Mouse (Mus musculus): ENCODE data around the gene Casq2. TPM values are rescaled to one million over a fixed set of nuclear protein-coding genes. Genes with fewer than 3 reads are reported as not detected.

Casq2 gene
- polyA plus RNA-seq, 1 experiment from 2014 or later: 0.13 TPM

DNA sequence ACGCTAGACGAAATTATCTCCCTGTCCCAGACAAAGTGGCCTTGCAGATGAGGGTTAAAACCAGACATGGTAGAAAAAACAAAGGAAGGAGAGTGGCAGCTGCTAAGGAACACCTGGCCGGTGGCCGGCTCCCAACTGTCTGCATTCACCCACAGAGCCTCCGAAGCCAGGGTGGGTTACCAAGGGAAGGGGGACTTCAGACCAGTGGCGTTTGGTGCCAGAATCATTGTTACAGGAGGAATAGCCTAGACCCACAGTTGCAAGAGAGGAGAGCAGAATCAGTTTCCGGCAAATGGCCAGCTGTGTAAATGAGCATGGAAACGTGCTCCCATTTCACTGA lies 23.6 kb upstream of the Casq2 start:
- Histone ChIP-seq H3K9me3 (no peaks in the 10 kb centered on the region), H3K4me3 (no peak overlapping the region), H3K27ac (replicated peaks) (no peak overlapping the region), H3K36me3 (no peaks in the 10 kb centered on the region), H3K4me1 (0 out of 2 replicates have a peak, but pooled peaks cover 4% of the 10 kb centered on the region), H3K4me2 (replicated peaks) (no peak overlapping the region), H3K9ac (replicated peaks) (no peak overlapping the region), H3K27me3 (no peaks in the 10 kb centered on the region)
- 37% methylated on average over 8 of the region's 8 CpGs for WGBS
- ATAC-seq (replicated peaks): no peak; the same call in 1 of the 2 replicates

GRCm38 (mm10) chr3:102063273-102064120 lies 22.7 kb upstream of the Casq2 start:
- no peak for ATAC-seq (replicated peaks)
- 78% methylated on average over 10 of the region's 10 CpGs for WGBS
- no peaks in the 10 kb centered on the region for H3K36me3 ChIP-seq
- H3K9ac ChIP-seq (replicated peaks): no peak overlapping the region
- no peak overlapping the region for H3K4me3 ChIP-seq
- no peaks in the 10 kb centered on the region for H3K9me3 ChIP-seq
- H3K27ac ChIP-seq (replicated peaks): no peak overlapping the region
- no peak overlapping the region for H3K4me2 ChIP-seq (replicated peaks)
- H3K27me3 ChIP-seq: no peaks in the 10 kb centered on the region
- 0 out of 2 replicates have a peak, but pooled peaks cover 4% of the 10 kb centered on the region for H3K4me1 ChIP-seq

- ATAC-seq (replicated peaks): no peak
- no peak overlapping the region for H3K9ac ChIP-seq (replicated peaks)
- no peak overlapping the region for H3K4me3 ChIP-seq
- no peak overlapping the region for H3K27ac ChIP-seq (replicated peaks)
- H3K27me3 ChIP-seq: no peaks in the 10 kb centered on the region
- H3K4me2 ChIP-seq (replicated peaks): no peak overlapping the region
- H3K36me3 ChIP-seq: no peaks in the 10 kb centered on the region
- 0 out of 2 replicates have a peak, but pooled peaks cover 4% of the 10 kb centered on the region for H3K4me1 ChIP-seq
- 84% methylated on average over 6 of the region's 6 CpGs for WGBS
- no peaks in the 10 kb centered on the region for H3K9me3 ChIP-seq
Measured at GRCm38 (mm10) chr3:102064566-102064965, 21.6 kb upstream of the Casq2 start.

GRCm38 (mm10) chr3:102067306-102067705 lies 18.9 kb upstream of the Casq2 start:
- Histone ChIP-seq H3K9ac (replicated peaks) (no peak overlapping the region), H3K9me3 (no peaks in the 10 kb centered on the region), H3K4me1 (0 out of 2 replicates have a peak, but pooled peaks cover 4% of the 10 kb centered on the region), H3K27ac (replicated peaks) (no peak overlapping the region), H3K27me3 (no peaks in the 10 kb centered on the region), H3K4me3 (no peak overlapping the region), H3K36me3 (no peaks in the 10 kb centered on the region), H3K4me2 (replicated peaks) (no peak overlapping the region)
- WGBS: 41% methylated on average over 1 of the region's 1 CpGs
- ATAC-seq (replicated peaks): no peak

- H3K27me3 ChIP-seq: no peaks in the 10 kb centered on the region
- H3K4me3 ChIP-seq: no peak overlapping the region
- H3K36me3 ChIP-seq: no peaks in the 10 kb centered on the region
- H3K4me1 ChIP-seq: no peaks in the 10 kb centered on the region
- no peaks in the 10 kb centered on the region for H3K9me3 ChIP-seq
- no peak for ATAC-seq (replicated peaks)
- WGBS: 72% methylated on average over 2 of the region's 2 CpGs
- no peak overlapping the region for H3K27ac ChIP-seq (replicated peaks)
- H3K4me2 ChIP-seq (replicated peaks): no peak overlapping the region
- H3K9ac ChIP-seq (replicated peaks): no peak overlapping the region
Measured at GRCm38 (mm10) chr3:102067861-102068260, 18.4 kb upstream of the Casq2 start.

DNA sequence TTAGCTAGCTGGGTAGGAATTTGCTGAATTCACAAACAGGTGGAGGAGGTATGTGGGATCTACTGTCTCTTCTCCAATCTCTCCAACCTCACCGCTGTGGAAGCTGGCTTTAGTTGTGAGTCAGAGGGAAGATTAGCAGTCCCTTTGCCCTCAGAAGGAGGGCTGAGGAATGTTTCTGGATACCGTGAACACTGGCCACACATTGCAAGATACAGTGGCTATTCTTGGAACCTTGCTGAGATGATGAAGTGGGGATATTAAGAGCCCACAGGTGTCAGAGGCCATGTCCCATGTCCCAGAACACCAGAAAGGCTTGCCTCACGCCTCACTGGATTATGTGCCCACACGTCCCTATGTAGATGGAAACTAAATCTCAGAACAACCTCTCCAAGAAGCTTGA lies 17.0 kb upstream of the Casq2 start:
- 89% methylated on average over 4 of the region's 4 CpGs for WGBS
- no peak for ATAC-seq (replicated peaks)

GRCm38 (mm10) chr3:102069686-102070085 lies 16.5 kb upstream of the Casq2 start:
- Histone ChIP-seq H3K36me3 (no peaks in the 10 kb centered on the region), H3K27me3 (no peaks in the 10 kb centered on the region), H3K27ac (replicated peaks) (no peak overlapping the region), H3K4me2 (replicated peaks) (no peak overlapping the region), H3K4me1 (no peaks in the 10 kb centered on the region), H3K9ac (replicated peaks) (no peak overlapping the region), H3K4me3 (no peak overlapping the region), H3K9me3 (no peaks in the 10 kb centered on the region)
- WGBS: 92% methylated on average over 5 of the region's 5 CpGs
- no peak for ATAC-seq (replicated peaks)

More for the DNA sequence above, 17.0 kb upstream of the Casq2 start:
- Histone ChIP-seq H3K4me1 (no peaks in the 10 kb centered on the region), H3K4me2 (replicated peaks) (no peak overlapping the region), H3K27me3 (no peaks in the 10 kb centered on the region), H3K27ac (replicated peaks) (no peak overlapping the region), H3K9me3 (no peaks in the 10 kb centered on the region), H3K36me3 (no peaks in the 10 kb centered on the region), H3K9ac (replicated peaks) (no peak overlapping the region), H3K4me3 (no peak overlapping the region)

DNA sequence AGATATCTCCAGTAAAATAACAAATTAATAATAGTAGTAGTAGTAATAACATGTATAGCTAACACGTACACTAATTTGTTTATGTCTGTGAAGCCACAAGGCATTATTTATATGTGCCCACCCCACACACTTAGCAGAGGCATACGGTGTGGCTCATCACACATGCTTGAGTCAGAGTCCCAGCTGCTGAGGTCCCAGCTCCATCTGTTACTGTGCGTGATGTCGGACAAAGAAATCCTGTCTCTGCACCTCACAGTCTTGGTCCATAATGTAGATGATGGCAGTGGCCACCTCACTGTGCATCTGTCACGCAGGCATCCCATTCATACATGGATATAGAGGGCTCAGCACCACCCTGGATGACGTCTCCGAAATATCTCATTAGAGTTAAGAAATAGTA lies 15.9 kb upstream of the Casq2 start:
- 78% methylated on average over 7 of the region's 7 CpGs for WGBS
- H3K36me3 ChIP-seq: no peaks in the 10 kb centered on the region
- H3K27ac ChIP-seq (replicated peaks): no peak overlapping the region
- no peaks in the 10 kb centered on the region for H3K27me3 ChIP-seq
- no peaks in the 10 kb centered on the region for H3K9me3 ChIP-seq
- ATAC-seq (replicated peaks): 0 out of 2 replicates have a peak, but pooled peaks have one; percentile 29
- no peak overlapping the region for H3K9ac ChIP-seq (replicated peaks)
- H3K4me3 ChIP-seq: no peak overlapping the region
- H3K4me2 ChIP-seq (replicated peaks): no peak overlapping the region
- H3K4me1 ChIP-seq: no peaks in the 10 kb centered on the region

DNA sequence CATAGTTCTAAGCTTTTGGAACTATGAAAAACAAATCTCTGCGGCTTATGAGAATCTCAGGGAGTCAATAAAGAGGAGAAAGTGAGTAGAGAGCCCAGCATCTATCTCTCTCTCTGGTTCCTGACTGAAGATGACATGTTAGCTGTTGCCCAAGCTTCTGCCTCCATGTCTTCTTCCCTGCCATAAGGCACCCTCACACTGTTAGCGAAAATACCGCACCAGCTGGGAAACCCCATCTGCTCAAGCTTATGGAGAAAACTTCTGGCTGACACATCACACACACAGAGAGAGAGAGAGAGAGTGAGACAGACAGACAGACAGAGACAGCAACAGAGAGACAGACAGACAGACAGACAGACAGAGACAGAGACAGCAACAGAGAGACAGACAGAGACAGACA lies 15.2 kb upstream of the Casq2 start:
- WGBS: 80% methylated on average over 3 of the region's 3 CpGs
- Histone ChIP-seq H3K4me2 (replicated peaks) (no peak overlapping the region), H3K4me1 (no peaks in the 10 kb centered on the region), H3K9me3 (no peaks in the 10 kb centered on the region), H3K36me3 (no peaks in the 10 kb centered on the region), H3K27me3 (no peaks in the 10 kb centered on the region), H3K27ac (replicated peaks) (no peak overlapping the region), H3K9ac (replicated peaks) (no peak overlapping the region), H3K4me3 (no peak overlapping the region)
- no peak for ATAC-seq (replicated peaks)

- Histone ChIP-seq H3K9me3 (no peaks in the 10 kb centered on the region), H3K36me3 (no peaks in the 10 kb centered on the region), H3K9ac (replicated peaks) (no peak overlapping the region), H3K27me3 (no peaks in the 10 kb centered on the region), H3K4me3 (no peak overlapping the region), H3K4me1 (no peaks in the 10 kb centered on the region), H3K4me2 (replicated peaks) (no peak overlapping the region), H3K27ac (replicated peaks) (no peak overlapping the region)
- no peak for ATAC-seq (replicated peaks)
- 84% methylated on average over 2 of the region's 2 CpGs for WGBS
Measured at GRCm38 (mm10) chr3:102079413-102079812, 6.8 kb upstream of the Casq2 start.

DNA sequence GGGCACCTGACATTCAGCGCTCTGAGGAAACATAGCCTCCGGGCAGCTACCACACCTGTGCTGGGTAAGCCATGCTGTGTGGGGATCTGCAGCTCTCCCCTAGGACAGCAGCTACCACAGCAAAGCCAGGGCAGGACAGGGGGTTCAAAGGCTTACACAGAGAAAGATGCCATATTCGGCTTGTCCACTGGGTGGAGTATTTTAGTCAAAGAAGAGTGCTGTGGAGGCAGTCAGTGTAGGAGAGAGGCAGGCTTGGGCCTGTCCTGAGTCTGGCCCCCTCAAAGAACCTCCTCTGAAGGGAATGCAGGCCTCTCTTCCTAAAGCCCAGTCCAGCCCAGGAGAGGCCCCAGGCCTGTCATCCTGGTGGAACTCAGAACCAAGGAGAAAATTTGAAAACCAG lies 4.4 kb upstream of the Casq2 start:
- Histone ChIP-seq H3K36me3 (no peaks in the 10 kb centered on the region), H3K9me3 (no peaks in the 10 kb centered on the region), H3K27ac (replicated peaks) (no peak overlapping the region), H3K9ac (replicated peaks) (no peak overlapping the region), H3K4me1 (no peaks in the 10 kb centered on the region), H3K4me3 (no peak overlapping the region), H3K4me2 (replicated peaks) (no peak overlapping the region), H3K27me3 (no peaks in the 10 kb centered on the region)
- peak; percentile 88 for ATAC-seq (replicated peaks)
- WGBS: 18% methylated on average over 3 of the region's 3 CpGs

- H3K27ac ChIP-seq (replicated peaks): no peak overlapping the region
- H3K4me1 ChIP-seq: no peaks in the 10 kb centered on the region
- no peak overlapping the region for H3K4me2 ChIP-seq (replicated peaks)
- no peak overlapping the region for H3K9ac ChIP-seq (replicated peaks)
- H3K27me3 ChIP-seq: no peaks in the 10 kb centered on the region
- H3K36me3 ChIP-seq: no peaks in the 10 kb centered on the region
- WGBS: 21% methylated on average over 13 of the region's 13 CpGs
- H3K9me3 ChIP-seq: no peaks in the 10 kb centered on the region
- ATAC-seq (replicated peaks): no peak
- no peak overlapping the region for H3K4me3 ChIP-seq
Measured at GRCm38 (mm10) chr3:102083589-102084230, 2.5 kb upstream of the Casq2 start.

Measured in forebrain, embryonic 15.5 days (tissue).